Mouse (Mus musculus): Measurements from ENCODE around the gene Sipa1l1. TPM values are rescaled to one million over a fixed set of nuclear protein-coding genes. Genes with fewer than 3 reads are reported as not detected.

Sipa1l1 gene
- 24.6 and 45.2 TPM in 2 replicates for total RNA-seq (2023)

GRCm38 (mm10) chr12:82168820-82169533, at the start of gene Sipa1l1:
Gene Sipa1l1 (plus strand): TSS chr12:82169320.

Data from neutrophil, adult 65 days (primary cell).